Mouse (Mus musculus): ENCODE data around the gene H2-M1. TPM values are rescaled to one million over a fixed set of nuclear protein-coding genes. Genes with fewer than 3 reads are reported as not detected.

H2-M1 gene
- polyA plus RNA-seq (2015; fragmentation: Nextera tagmentation; extraction: Ambion mirVana): not detected in 2 replicates

DNA sequence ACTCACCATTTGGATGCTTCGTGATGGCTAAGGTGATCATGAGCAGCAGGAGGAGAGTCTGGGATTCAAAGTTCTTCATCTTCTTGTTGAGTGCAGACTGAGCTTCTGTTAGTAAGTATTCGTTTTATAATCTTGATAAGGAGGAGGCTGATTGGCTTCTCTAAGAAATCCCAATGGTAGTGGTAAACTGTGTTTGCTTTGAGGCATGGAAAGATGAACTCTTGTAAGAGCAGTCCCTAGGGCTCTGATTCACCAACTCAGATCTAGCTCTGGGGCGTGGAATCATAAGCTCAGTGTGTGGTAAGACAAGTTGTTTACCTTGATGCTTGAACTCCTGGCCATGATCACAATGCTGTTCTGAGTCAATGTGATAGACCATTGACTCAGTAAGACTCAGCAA is at the start of gene H2-M1:
H2-M1 (minus strand) TSS at position 101 of the 400 bp plus-strand sequence.
- Histone ChIP-seq H3K27ac (no peak within 1 kb of the TSS), H3K9ac (no peak within 1 kb of the TSS), H3K9me3 (no peaks in the 10 kb centered on the region), H3K36me3 (no peaks in the 10 kb centered on the region), H3K4me2 (no peak within 1 kb of the TSS), H3K4me3 (replicated peaks) (no peak within 1 kb of the TSS), H3K4me1 (no peaks in the 10 kb centered on the region), H3K27me3 (replicated peaks) (no peaks in the 10 kb centered on the region)
- no peak for ATAC-seq (ENCODE audit: insufficient read depth, low FRiP score, low read depth)
- WGBS: 67% methylated on average over 3 of the region's 3 CpGs

DNA sequence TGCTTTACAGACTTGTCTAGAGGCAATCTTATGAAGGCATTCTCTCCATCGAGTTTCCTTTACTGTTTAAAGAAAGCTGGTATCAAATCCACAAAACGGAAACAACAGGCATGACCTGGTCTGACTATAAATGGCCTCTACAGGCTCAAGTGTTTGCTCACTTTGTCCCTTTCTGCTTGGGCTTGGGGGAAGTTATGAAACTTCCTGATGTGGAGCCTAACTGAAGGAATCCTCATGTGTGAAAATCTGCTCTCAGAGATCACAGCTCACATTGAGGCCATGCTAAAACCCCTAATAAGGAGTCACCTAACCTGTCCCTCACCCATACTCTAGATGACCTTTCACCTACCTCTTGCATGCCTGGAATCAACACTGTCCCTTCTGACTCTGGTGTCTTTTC is 25.7 kb upstream of the H2-M1 start:
- Histone ChIP-seq H3K9me3 (no peaks in the 10 kb centered on the region), H3K4me2 (no peak overlapping the region), H3K27ac (no peak overlapping the region), H3K4me1 (no peaks in the 10 kb centered on the region), H3K4me3 (replicated peaks) (no peak overlapping the region), H3K36me3 (no peaks in the 10 kb centered on the region), H3K27me3 (replicated peaks) (no peaks in the 10 kb centered on the region), H3K9ac (no peak overlapping the region)
- WGBS: 67% methylated on average over 2 of the region's 2 CpGs
- ATAC-seq (ENCODE audit: insufficient read depth, low FRiP score, low read depth): no peak

DNA sequence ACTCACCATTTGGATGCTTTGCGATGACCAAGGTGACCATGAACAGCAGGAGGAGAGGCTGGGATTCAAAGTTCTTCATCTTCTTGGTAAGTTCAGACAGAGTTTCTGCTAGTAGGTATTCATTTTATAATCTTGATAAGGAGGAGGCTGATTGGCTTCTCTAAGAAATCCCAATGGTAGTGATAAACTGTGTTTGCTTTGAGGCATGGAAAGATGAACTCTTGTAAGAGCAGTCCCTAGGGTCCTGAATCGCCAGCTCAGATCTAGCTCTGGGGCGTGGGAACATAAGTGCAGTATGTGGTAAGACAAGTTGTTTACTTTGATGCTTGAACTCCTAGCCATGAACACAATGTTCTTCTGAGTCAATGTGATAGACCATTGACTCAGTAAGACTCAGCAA is 29.5 kb downstream of the H2-M1 start, which contains the start of gene H2-M9:
H2-M9 (minus strand) TSS at position 101 of the 400 bp plus-strand sequence.
- no peak within 1 kb of the TSS for H3K4me2 ChIP-seq
- no peaks in the 10 kb centered on the region for H3K9me3 ChIP-seq
- H3K36me3 ChIP-seq: no peaks in the 10 kb centered on the region
- ATAC-seq (ENCODE audit: insufficient read depth, low FRiP score, low read depth): no peak
- no peak within 1 kb of the TSS for H3K27ac ChIP-seq
- no peak within 1 kb of the TSS for H3K9ac ChIP-seq
- no peak within 1 kb of the TSS for H3K4me3 ChIP-seq (replicated peaks)
- no peaks in the 10 kb centered on the region for H3K4me1 ChIP-seq
- no peaks in the 10 kb centered on the region for H3K27me3 ChIP-seq (replicated peaks)
- WGBS: 85% methylated on average over 3 of the region's 3 CpGs

Other genes starting within 250 kb of the H2-M1 start
- not detected in 2 replicates for gene H2-M10.4, start 209.9 kb downstream of the H2-M1 start, polyA plus RNA-seq (2015; fragmentation: Nextera tagmentation; extraction: Ambion mirVana)
- not detected in 2 replicates for gene H2-M11, start 125.1 kb downstream of the H2-M1 start, polyA plus RNA-seq (2015; fragmentation: Nextera tagmentation; extraction: Ambion mirVana)
- not detected in 2 replicates for gene H2-M9, start 29.6 kb downstream of the H2-M1 start, polyA plus RNA-seq (2015; fragmentation: Nextera tagmentation; extraction: Ambion mirVana)
- not detected in 2 replicates for gene H2-M10.5, start 100.7 kb upstream of the H2-M1 start, polyA plus RNA-seq (2015; fragmentation: Nextera tagmentation; extraction: Ambion mirVana)
- gene H2-M10.6, start 140.0 kb upstream of the H2-M1 start, polyA plus RNA-seq (2015; fragmentation: Nextera tagmentation; extraction: Ambion mirVana): not detected in 2 replicates
- gene Trim26, start 164.9 kb upstream of the H2-M1 start, polyA plus RNA-seq (2015; fragmentation: Nextera tagmentation; extraction: Ambion mirVana): 41.0 and 42.2 TPM in 2 replicates
- gene Trim15, start 195.0 kb upstream of the H2-M1 start, polyA plus RNA-seq (2015; fragmentation: Nextera tagmentation; extraction: Ambion mirVana): 1.2 and 1.4 TPM in 2 replicates
- 9.3 and 25.4 TPM in 2 replicates for gene Trim10, start 197.4 kb upstream of the H2-M1 start, polyA plus RNA-seq (2015; fragmentation: Nextera tagmentation; extraction: Ambion mirVana)
- gene Trim40, start 217.9 kb upstream of the H2-M1 start, polyA plus RNA-seq (2015; fragmentation: Nextera tagmentation; extraction: Ambion mirVana): 0.06 and 0.08 TPM in 2 replicates
- gene Trim31, start 225.9 kb upstream of the H2-M1 start, polyA plus RNA-seq (2015; fragmentation: Nextera tagmentation; extraction: Ambion mirVana): 9.3 and 11.8 TPM in 2 replicates